Mouse (Mus musculus) forebrain, embryonic 13.5 days (tissue): ENCODE data around the gene Il22ra2. TPM values are rescaled to one million over a fixed set of nuclear protein-coding genes. Genes with fewer than 3 reads are reported as not detected.

Experiments used
- ATAC-seq: fragments of 200-750 bp; cut with Nextera tagmentation; 2 replicates; pipeline ENCODE4 v1.8.0; 2017
- H3K27ac ChIP-seq: fragments of 300-500 bp; sonication (generic); 2 replicates; pipeline ENCODE4 v1.5.1; 2015; ENCODE audit warnings: inconsistent platforms, mild to moderate bottlenecking, moderate library complexity
- H3K27me3 ChIP-seq: fragments of 300-500 bp; sonication (generic); 2 replicates; pipeline ENCODE4 v1.6.1; 2015; ENCODE audit warnings: mild to moderate bottlenecking, inconsistent platforms
- H3K36me3 ChIP-seq: fragments of 300-500 bp; sonication (generic); 2 replicates; pipeline ENCODE4 v1.6.1; 2015; ENCODE audit warnings: mild to moderate bottlenecking, inconsistent platforms; ENCODE audit not compliant: poor library complexity, severe bottlenecking
- H3K4me1 ChIP-seq: fragments of 300-500 bp; sonication (generic); 2 replicates; pipeline ENCODE4 v1.6.1; 2015; ENCODE audit warnings: inconsistent platforms
- H3K4me2 ChIP-seq: fragments of 300-500 bp; sonication (generic); 2 replicates; pipeline ENCODE4 v1.6.1; 2015; ENCODE audit warnings: inconsistent platforms, mild to moderate bottlenecking, moderate library complexity
- H3K4me3 ChIP-seq: fragments of 300-500 bp; sonication (generic); 2 replicates; pipeline ENCODE4 v1.5.1; 2015; ENCODE audit warnings: mild to moderate bottlenecking, inconsistent platforms
- H3K9ac ChIP-seq: fragments of 300-500 bp; sonication (generic); 2 replicates; pipeline ENCODE4 v1.6.1; 2015; ENCODE audit warnings: mild to moderate bottlenecking, inconsistent platforms
- H3K9me3 ChIP-seq: fragments of 300-500 bp; sonication (generic); replicated peaks from 2 replicates; pipeline ENCODE4 v1.6.1; 2016; ENCODE audit warnings: inconsistent platforms
- WGBS: fragments of 180-500 bp; shearing (Covaris S2); methylation state at CpG from one replicate; pipeline ENCODE4 v1.1.7; 2015; 5-methylcytosine and 5-hydroxymethylcytosine counted together
- polyA plus RNA-seq: library from polyadenylated mRNA; unstranded; fragments of >200 nt; fragmentation: Nextera tagmentation; extraction: Ambion mirVana; gene quantifications from 2 replicates; pipeline ENCODE4 v1.2.1, GENCODE M21; 2015

Il22ra2 gene
- polyA plus RNA-seq, 1 experiment from 2014 or later = not detected

DNA sequence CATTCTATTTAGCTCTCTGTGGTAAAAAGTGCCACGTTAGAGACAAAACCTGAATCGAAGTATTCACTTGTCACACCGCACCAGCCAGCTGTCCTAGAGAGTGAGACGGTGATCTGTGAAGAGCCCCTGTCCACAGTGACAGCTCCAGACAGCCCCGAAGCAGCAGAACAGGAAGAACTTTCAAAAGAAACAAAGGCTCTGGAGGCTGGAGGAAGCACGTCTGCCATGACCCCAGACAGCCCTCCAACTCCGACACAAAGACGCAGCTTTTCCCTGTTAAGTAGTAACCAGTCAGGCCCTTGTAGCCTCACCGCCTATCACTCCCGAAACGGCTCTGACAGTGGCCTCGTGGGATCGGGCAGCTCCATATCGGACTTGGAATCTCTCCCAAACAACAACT lies 12.7 kb upstream of the Il22ra2 start:
- H3K4me2 ChIP-seq = no peak overlapping the region
- no peaks in the 10 kb centered on the region for H3K27me3 ChIP-seq
- H3K9me3 ChIP-seq = no peaks in the 10 kb centered on the region
- H3K9ac ChIP-seq = no peak overlapping the region
- no peak overlapping the region for H3K27ac ChIP-seq
- WGBS = 56% methylated on average over 14 of the region's 14 CpGs
- 0 out of 2 replicates have a peak, but pooled peaks cover 16% of the 10 kb centered on the region for H3K36me3 ChIP-seq
- no peak for ATAC-seq
- H3K4me1 ChIP-seq = no peaks in the 10 kb centered on the region
- no peak overlapping the region for H3K4me3 ChIP-seq

DNA sequence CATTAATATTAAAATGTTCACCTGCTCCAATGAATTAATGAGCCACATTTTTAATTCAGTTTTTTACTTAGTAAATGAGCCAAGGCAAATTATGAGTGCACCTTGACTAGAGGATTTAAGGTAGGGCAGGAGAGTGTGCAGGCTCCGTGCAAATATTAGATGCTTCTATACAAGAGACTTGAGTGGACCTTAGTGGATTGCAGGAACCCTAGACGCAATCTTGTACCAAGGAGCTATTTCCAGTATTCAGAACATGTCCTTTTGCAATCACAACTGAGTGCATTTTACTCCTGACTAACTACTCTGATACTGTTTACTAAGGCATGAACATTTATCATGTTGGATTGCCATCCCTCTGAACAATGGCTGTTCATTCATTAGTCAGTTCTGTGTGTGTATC lies 10.2 kb upstream of the Il22ra2 start:
- ATAC-seq = no peak
- Histone ChIP-seq H3K4me1 (no peaks in the 10 kb centered on the region), H3K27ac (no peak overlapping the region)

DNA sequence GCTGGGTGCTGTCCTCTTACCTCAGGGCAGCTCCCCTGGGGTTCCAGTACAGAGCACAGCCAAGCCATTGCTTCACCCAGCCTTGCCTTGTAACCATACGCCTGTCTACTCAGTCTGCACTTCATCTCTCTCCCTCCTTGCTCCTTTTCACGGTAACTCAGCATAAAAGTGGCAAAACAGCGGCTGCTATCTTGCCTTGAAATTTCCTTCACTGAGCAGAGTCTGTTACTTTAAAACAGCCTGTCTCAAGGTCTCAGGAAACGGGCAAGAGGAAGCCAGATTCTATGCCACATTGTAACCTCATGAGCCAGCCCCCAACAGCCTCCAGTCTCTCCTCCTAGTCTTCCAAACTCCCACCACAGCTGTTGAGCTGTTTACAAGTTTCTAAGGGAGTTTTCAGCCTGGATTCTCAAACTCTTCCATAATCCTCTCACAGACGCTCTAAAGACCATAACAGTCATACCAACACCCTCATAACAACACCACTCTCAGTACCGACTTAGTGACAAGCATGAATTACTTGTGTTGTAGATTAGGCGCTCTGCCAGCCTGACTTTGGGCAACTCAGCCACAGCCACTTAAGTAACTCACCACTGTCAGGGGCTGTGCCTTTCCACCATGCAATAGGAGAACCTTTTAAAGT lies 8.6 kb upstream of the Il22ra2 start:
- H3K4me2 ChIP-seq = no peak overlapping the region
- H3K4me3 ChIP-seq = no peak overlapping the region
- no peaks in the 10 kb centered on the region for H3K27me3 ChIP-seq
- no peak overlapping the region for H3K9ac ChIP-seq
- no peak for ATAC-seq
- no peak overlapping the region for H3K27ac ChIP-seq
- 70% methylated on average over 7 of the region's 7 CpGs for WGBS
- no peaks in the 10 kb centered on the region for H3K4me1 ChIP-seq
- H3K36me3 ChIP-seq = 0 out of 2 replicates have a peak, but pooled peaks cover under 1% of the 10 kb centered on the region
- H3K9me3 ChIP-seq = no peaks in the 10 kb centered on the region

More for the DNA sequence above, 10.2 kb upstream of the Il22ra2 start:
- 0 out of 2 replicates have a peak, but pooled peaks cover 9% of the 10 kb centered on the region for H3K36me3 ChIP-seq
- no peak overlapping the region for H3K9ac ChIP-seq
- no peak overlapping the region for H3K4me2 ChIP-seq
- WGBS = 51% methylated on average over 2 of the region's 2 CpGs
- H3K9me3 ChIP-seq = no peaks in the 10 kb centered on the region
- H3K27me3 ChIP-seq = no peaks in the 10 kb centered on the region
- H3K4me3 ChIP-seq = no peak overlapping the region

DNA sequence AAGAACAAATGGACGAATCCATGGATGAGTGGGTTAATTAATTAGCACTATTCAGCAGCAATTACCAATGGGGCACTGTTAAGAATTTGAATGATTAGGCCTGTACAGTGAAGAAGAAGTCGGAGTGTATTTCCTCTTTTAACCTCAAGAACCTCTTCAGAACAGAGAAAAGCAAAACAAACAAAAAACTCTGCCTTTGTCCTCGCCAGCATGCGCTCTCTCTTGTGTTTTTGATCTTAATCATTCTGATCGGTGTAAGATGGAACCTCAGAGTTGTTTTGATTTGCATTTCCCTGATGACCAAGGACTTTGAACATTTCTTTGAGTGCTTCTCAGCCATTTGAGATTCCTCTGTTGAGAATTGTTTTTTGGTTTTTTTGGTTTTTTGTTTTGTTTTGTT lies 2.1 kb upstream of the Il22ra2 start:
- H3K4me3 ChIP-seq = no peak overlapping the region
- H3K9me3 ChIP-seq = no peaks in the 10 kb centered on the region
- no peak overlapping the region for H3K27ac ChIP-seq
- H3K4me1 ChIP-seq = no peaks in the 10 kb centered on the region
- no peaks in the 10 kb centered on the region for H3K27me3 ChIP-seq
- ATAC-seq = no peak
- no peak overlapping the region for H3K4me2 ChIP-seq
- no peaks in the 10 kb centered on the region for H3K36me3 ChIP-seq
- 48% methylated on average over 5 of the region's 5 CpGs for WGBS
- no peak overlapping the region for H3K9ac ChIP-seq

DNA sequence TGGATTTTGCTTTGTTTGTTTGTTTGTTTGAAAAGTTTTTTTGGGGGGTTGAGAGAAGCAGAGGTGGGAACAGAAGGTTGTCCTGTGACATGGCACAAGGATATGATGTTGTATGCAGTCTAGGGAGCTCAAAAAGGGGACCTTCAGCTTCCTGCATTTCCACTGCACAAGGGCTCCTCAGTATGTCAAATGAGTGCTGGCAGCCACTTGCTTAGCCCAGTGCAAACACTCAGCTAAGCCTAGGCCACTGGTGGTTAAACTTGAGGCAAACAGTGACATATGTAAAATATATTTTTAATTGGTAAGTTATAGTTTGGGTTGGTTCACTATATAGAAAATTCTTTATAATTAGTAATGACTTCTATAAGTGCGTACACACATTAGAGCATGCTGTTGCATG lies 2.8 kb downstream of the Il22ra2 start:
- Histone ChIP-seq H3K4me2 (no peak overlapping the region), H3K4me1 (no peaks in the 10 kb centered on the region), H3K9ac (no peak overlapping the region), H3K27ac (no peak overlapping the region), H3K36me3 (no peaks in the 10 kb centered on the region), H3K4me3 (no peak overlapping the region), H3K9me3 (no peaks in the 10 kb centered on the region), H3K27me3 (no peaks in the 10 kb centered on the region)
- ATAC-seq = no peak
- WGBS = 96% methylated on average over 1 of the region's 1 CpGs

DNA sequence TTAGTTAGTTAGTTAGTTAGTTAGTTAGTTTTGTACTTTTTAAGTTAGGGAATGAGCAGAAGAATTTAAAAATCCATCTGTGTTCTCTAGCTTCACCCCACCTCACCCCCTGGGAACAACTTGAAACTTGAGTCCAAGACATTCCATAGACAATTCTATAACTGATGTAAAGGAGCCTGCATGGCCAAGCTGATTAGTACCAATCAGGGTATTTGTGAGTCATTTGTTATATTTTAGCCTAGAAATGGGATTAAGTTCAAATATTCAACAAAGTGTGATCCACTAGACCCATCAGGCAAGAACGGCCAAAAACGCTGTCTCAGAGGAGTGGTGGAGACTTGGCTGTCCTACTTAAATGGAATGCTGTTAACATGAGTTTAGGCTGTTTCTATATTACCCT lies 5.5 kb downstream of the Il22ra2 start:
- H3K4me1 ChIP-seq = no peaks in the 10 kb centered on the region
- no peak overlapping the region for H3K9ac ChIP-seq
- H3K4me2 ChIP-seq = no peak overlapping the region
- 91% methylated on average over 2 of the region's 2 CpGs for WGBS
- ATAC-seq = no peak
- H3K4me3 ChIP-seq = no peak overlapping the region
- no peak overlapping the region for H3K27ac ChIP-seq
- H3K36me3 ChIP-seq = no peaks in the 10 kb centered on the region
- H3K9me3 ChIP-seq = no peaks in the 10 kb centered on the region
- H3K27me3 ChIP-seq = no peaks in the 10 kb centered on the region

DNA sequence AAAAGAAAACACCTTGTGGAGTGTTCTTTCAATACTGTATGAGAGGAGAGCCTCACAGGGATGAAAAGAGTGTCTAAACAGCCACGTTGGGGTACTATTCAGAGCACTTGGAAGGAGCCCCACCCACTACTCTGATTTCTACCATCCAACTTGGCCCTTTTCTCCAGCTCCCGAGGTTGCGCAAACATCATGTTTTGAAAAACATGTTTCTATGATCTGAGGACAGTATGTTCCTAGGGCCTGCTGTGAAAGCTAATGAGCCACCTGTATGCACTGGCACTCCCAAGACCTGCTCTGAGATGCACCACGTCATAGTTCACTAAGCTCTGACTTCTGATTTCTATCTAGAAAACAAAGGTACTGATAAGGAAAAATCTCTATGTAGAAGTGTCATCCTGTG lies 6.0 kb downstream of the Il22ra2 start:
- ATAC-seq = no peak
- Histone ChIP-seq H3K36me3 (no peaks in the 10 kb centered on the region), H3K27me3 (no peaks in the 10 kb centered on the region), H3K4me2 (no peak overlapping the region), H3K9ac (no peak overlapping the region), H3K4me3 (no peak overlapping the region), H3K9me3 (no peaks in the 10 kb centered on the region), H3K4me1 (no peaks in the 10 kb centered on the region), H3K27ac (no peak overlapping the region)
- WGBS = 81% methylated on average over 4 of the region's 4 CpGs

DNA sequence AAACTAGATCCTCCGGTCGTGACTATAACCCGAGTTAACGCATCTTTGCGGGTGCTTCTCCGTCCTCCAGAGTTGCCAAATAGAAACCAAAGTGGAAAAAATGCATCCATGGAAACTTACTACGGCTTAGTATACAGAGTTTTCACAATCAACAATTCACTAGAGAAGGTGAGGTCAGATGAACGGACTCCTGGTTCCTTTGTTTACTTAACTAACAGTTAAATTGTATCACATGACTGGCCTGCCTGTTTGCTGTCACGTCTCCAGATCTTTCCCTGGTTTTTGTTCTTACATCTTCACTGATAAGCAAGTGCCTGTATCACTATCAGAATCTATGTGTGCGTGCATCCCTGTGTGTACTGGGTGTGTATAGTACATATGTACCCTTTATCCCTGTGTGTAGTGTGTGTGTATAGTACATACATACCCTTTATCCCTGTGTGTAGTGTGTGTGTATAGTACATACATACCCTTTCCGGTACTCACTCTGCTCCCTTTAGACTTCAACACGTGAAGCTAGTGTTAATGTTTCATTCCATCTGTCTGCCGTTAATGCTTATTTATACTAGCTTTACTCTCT lies 9.9 kb downstream of the Il22ra2 start:
- no peak overlapping the region for H3K4me3 ChIP-seq
- H3K4me1 ChIP-seq = no peaks in the 10 kb centered on the region
- no peak overlapping the region for H3K9ac ChIP-seq
- ATAC-seq = no peak
- 81% methylated on average over 13 of the region's 13 CpGs for WGBS
- no peak overlapping the region for H3K4me2 ChIP-seq
- H3K36me3 ChIP-seq = no peaks in the 10 kb centered on the region
- no peaks in the 10 kb centered on the region for H3K9me3 ChIP-seq
- no peaks in the 10 kb centered on the region for H3K27me3 ChIP-seq
- H3K27ac ChIP-seq = no peak overlapping the region

DNA sequence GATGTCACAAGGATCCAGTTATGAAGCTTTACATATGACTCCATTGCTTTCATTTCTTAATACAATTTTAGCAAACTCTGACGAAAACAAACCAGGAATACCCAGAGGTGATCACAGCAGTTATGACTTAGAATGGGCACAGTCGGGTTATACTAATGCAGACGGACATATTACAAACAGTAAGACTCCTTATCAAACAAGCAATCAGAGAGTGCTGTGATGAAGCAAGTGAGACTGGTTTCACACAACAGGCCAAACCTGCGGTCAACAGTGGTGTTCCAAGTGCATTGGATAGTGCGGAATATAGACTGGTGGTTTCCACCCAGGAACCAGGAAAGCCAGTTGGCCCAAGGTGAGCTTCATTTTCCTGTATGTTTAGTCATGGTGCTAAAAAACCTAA lies 17.1 kb downstream of the Il22ra2 start:
- H3K9me3 ChIP-seq = no peaks in the 10 kb centered on the region
- no peak for ATAC-seq
- no peak overlapping the region for H3K27ac ChIP-seq
- H3K9ac ChIP-seq = no peak overlapping the region
- no peaks in the 10 kb centered on the region for H3K36me3 ChIP-seq
- 95% methylated on average over 5 of the region's 5 CpGs for WGBS
- H3K4me3 ChIP-seq = no peak overlapping the region
- no peaks in the 10 kb centered on the region for H3K27me3 ChIP-seq
- no peak overlapping the region for H3K4me2 ChIP-seq
- no peaks in the 10 kb centered on the region for H3K4me1 ChIP-seq

DNA sequence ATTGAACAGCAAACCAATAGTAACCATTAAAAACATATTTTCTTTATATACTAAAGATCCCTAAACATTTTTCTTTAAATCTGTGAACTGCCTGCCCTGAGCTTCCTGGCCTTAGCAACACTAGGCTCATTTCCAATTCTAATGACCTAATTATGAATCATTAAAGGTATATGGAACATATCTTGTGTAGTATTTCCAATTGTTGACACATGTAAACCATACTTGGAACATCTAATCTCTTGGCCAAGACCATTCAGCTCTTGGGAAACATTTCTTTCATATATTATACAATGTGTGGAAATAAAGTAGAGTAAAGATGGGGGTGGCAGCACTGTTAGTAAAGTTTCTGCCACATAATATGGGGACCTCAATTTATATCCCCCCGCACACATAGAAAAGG lies 17.8 kb downstream of the Il22ra2 start:
- H3K27ac ChIP-seq = no peak overlapping the region
- H3K9me3 ChIP-seq = no peaks in the 10 kb centered on the region
- H3K27me3 ChIP-seq = no peaks in the 10 kb centered on the region
- no peak for ATAC-seq
- no peaks in the 10 kb centered on the region for H3K36me3 ChIP-seq
- H3K4me3 ChIP-seq = no peak overlapping the region
- 100% methylated on average over 1 of the region's 1 CpGs for WGBS
- no peak overlapping the region for H3K9ac ChIP-seq
- no peaks in the 10 kb centered on the region for H3K4me1 ChIP-seq
- H3K4me2 ChIP-seq = no peak overlapping the region

DNA sequence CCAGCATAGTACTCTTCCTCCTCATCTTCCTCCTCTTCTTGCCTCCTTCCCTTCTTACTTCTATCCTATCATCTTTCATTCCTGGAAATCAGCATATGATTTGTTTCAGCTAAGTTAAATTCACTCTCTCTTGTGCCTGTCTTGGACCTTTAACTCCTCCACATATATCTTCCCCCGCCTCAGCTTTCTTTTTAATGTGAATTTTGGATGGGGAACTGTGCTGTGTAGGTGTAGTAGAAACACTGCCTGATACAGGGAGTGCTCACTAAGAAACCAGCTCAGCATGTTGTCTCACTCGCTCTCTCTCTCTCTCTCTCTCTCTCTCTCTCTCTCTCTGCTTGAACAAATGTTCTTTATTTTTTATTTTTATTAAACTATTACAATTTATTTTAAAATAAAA lies 23.3 kb downstream of the Il22ra2 start:
- no peaks in the 10 kb centered on the region for H3K27me3 ChIP-seq
- no peak for ATAC-seq
- WGBS = 81% methylated on average over 2 of the region's 2 CpGs
- H3K9me3 ChIP-seq = no peaks in the 10 kb centered on the region
- no peak overlapping the region for H3K4me3 ChIP-seq
- H3K36me3 ChIP-seq = no peaks in the 10 kb centered on the region
- H3K27ac ChIP-seq = no peak overlapping the region
- no peak overlapping the region for H3K9ac ChIP-seq
- no peaks in the 10 kb centered on the region for H3K4me1 ChIP-seq
- H3K4me2 ChIP-seq = no peak overlapping the region

DNA sequence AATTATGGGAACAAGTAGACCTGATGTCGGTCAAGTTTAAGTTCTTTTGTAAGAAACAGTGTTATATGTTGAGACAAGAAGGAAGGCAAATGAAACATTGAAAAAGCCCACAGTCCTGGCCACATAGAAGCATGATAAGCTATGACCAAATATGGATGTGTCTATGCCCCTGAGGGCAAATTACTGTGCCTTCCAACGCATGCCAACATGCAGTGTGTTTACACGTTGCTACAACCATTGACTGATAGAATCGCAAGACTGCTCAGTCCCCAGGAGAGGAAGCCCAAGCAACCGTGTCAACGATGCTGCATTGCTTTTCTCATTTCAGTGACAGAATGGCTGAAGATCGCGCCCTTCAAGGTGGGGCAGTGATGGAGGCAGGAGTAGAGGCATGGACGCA lies 35.6 kb downstream of the Il22ra2 start:
- H3K27ac ChIP-seq = no peak overlapping the region
- H3K4me1 ChIP-seq = no peaks in the 10 kb centered on the region
- no peak overlapping the region for H3K4me3 ChIP-seq
- H3K9ac ChIP-seq = no peak overlapping the region
- WGBS = 92% methylated on average over 9 of the region's 9 CpGs
- no peak overlapping the region for H3K4me2 ChIP-seq
- no peaks in the 10 kb centered on the region for H3K36me3 ChIP-seq
- ATAC-seq = no peak
- H3K9me3 ChIP-seq = no peaks in the 10 kb centered on the region
- H3K27me3 ChIP-seq = no peaks in the 10 kb centered on the region

DNA sequence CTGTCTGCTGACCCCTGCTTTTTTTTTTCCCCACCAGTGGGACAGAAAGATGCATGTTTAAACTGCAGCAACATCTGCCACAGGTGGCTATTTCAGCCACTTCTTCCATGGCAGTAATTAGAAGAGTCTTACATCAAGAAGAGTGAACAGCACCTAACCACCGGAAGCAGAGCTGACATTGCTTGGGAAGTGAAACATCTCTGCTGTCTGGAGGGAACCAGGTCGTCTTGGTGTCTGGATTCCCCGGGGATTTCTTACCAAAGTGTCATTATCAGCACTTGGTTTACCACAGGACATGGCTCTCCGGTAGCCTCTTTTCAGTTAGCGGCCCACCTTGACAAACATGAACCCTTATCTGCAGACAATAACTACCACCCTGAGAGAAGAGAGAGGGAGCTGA lies 38.2 kb downstream of the Il22ra2 start:
- Histone ChIP-seq H3K4me3 (no peak overlapping the region), H3K4me2 (no peak overlapping the region), H3K9ac (no peak overlapping the region), H3K27ac (no peak overlapping the region), H3K4me1 (no peaks in the 10 kb centered on the region), H3K27me3 (no peaks in the 10 kb centered on the region), H3K9me3 (no peaks in the 10 kb centered on the region), H3K36me3 (no peaks in the 10 kb centered on the region)
- WGBS = 90% methylated on average over 5 of the region's 5 CpGs
- no peak for ATAC-seq
